Mouse (Mus musculus) midbrain, embryonic 12.5 days (tissue): Measurements from ENCODE around the gene Lbhd2. TPM values are rescaled to one million over a fixed set of nuclear protein-coding genes. Genes with fewer than 3 reads are reported as not detected.

ENCODE experiments used
- ATAC-seq: fragments of 200-750 bp; cut with Nextera tagmentation; 2 replicates; pipeline ENCODE4 v1.8.0; 2017; ENCODE audit warnings: low read depth, moderate TSS enrichment, moderate library complexity; ENCODE audit not compliant: low FRiP score
- H3K27ac ChIP-seq: fragments of 300-500 bp; sonication (generic); replicated peaks from 2 replicates; pipeline ENCODE4 v1.5.1; 2016; ENCODE audit warnings: mild to moderate bottlenecking
- H3K27me3 ChIP-seq: fragments of 300-500 bp; sonication (generic); 2 replicates; pipeline ENCODE4 v1.6.1; 2016; ENCODE audit warnings: mild to moderate bottlenecking
- H3K36me3 ChIP-seq: fragments of 300-500 bp; sonication (generic); 2 replicates; pipeline ENCODE4 v1.6.1; 2016
- H3K4me1 ChIP-seq: fragments of 300-500 bp; sonication (generic); 2 replicates; pipeline ENCODE4 v1.6.1; 2016
- H3K4me2 ChIP-seq: fragments of 300-500 bp; sonication (generic); replicated peaks from 2 replicates; pipeline ENCODE4 v1.6.1; 2016; ENCODE audit warnings: mild to moderate bottlenecking, moderate library complexity
- H3K4me3 ChIP-seq: fragments of 300-500 bp; sonication (generic); 2 replicates; pipeline ENCODE4 v1.5.1; 2016; ENCODE audit warnings: mild to moderate bottlenecking
- H3K9ac ChIP-seq: fragments of 300-500 bp; sonication (generic); replicated peaks from 2 replicates; pipeline ENCODE4 v1.6.1; 2016; ENCODE audit warnings: mild to moderate bottlenecking, moderate library complexity
- H3K9me3 ChIP-seq: fragments of 300-500 bp; sonication (generic); 2 replicates; pipeline ENCODE4 v1.6.1; 2016; ENCODE audit warnings: mild to moderate bottlenecking
- WGBS: fragments of 180-500 bp; shearing (Covaris S2); methylation state at CpG from one replicate; pipeline ENCODE4 v1.1.7; 2016; 5-methylcytosine and 5-hydroxymethylcytosine counted together
- polyA plus RNA-seq: library from polyadenylated mRNA; unstranded; fragments of >200 nt; fragmentation: Nextera tagmentation; extraction: Ambion mirVana; gene quantifications from 2 replicates; pipeline ENCODE4 v1.2.1, GENCODE M21; 2016

Gene Lbhd2
- polyA plus RNA-seq, 1 experiment from 2014 or later, result 0.47 TPM

GRCm38 (mm10) chr12:111377376-111377973, 29.1 kb upstream of the Lbhd2 start, which contains the start of gene Cdc42bpb:
Gene Cdc42bpb (minus strand): TSS chr12:111377718.
- Histone ChIP-seq H3K27me3 (peaks cover 10% of the 10 kb centered on the region), H3K4me3 (peak within 1 kb of the TSS; percentile 98), H3K27ac (peak within 1 kb of the TSS; percentile 91), H3K9me3 (no peaks in the 10 kb centered on the region), H3K36me3 (no peaks in the 10 kb centered on the region), H3K9ac (peak within 1 kb of the TSS; percentile 95), H3K4me1 (peaks cover 29% of the 10 kb centered on the region), H3K4me2 (peak within 1 kb of the TSS; percentile 87)
- ATAC-seq, result peak; percentile 95
- WGBS, result under 1% methylated on average over 42 of the region's 94 CpGs

- peak overlapping the region; percentile 87 for H3K4me2 ChIP-seq
- no peaks in the 10 kb centered on the region for H3K36me3 ChIP-seq
- H3K9me3 ChIP-seq, result no peaks in the 10 kb centered on the region
- peak overlapping the region; percentile 98 for H3K4me3 ChIP-seq
- H3K4me1 ChIP-seq, result peaks cover 29% of the 10 kb centered on the region
- under 1% methylated on average over 32 of the region's 32 CpGs for WGBS
- peaks cover 15% of the 10 kb centered on the region for H3K27me3 ChIP-seq
- ATAC-seq, result peak; percentile 83
- peak overlapping the region; percentile 91 for H3K27ac ChIP-seq
- H3K9ac ChIP-seq, result peak overlapping the region; percentile 95
These were observed 28.6 kb upstream of the Lbhd2 start for GRCm38 (mm10) chr12:111377986-111378490.

- no peak overlapping the region for H3K27ac ChIP-seq
These were observed 27.8 kb upstream of the Lbhd2 start for GRCm38 (mm10) chr12:111378812-111379211.

GRCm38 (mm10) chr12:111385883-111386641, 20.5 kb upstream of the Lbhd2 start:
- H3K9ac ChIP-seq, result no peak overlapping the region
- WGBS, result 87% methylated on average over 13 of the region's 13 CpGs
- H3K4me2 ChIP-seq, result no peak overlapping the region
- no peak overlapping the region for H3K4me3 ChIP-seq
- ATAC-seq, result no peak
- H3K27ac ChIP-seq, result no peak overlapping the region
- H3K4me1 ChIP-seq, result no peaks in the 10 kb centered on the region
- no peaks in the 10 kb centered on the region for H3K36me3 ChIP-seq
- H3K9me3 ChIP-seq, result no peaks in the 10 kb centered on the region
- H3K27me3 ChIP-seq, result peaks cover 15% of the 10 kb centered on the region; the same call in 1 of the 2 replicates

More at GRCm38 (mm10) chr12:111378812-111379211, 27.8 kb upstream of the Lbhd2 start:
- peak overlapping the region; percentile 95 for H3K9ac ChIP-seq
- peaks cover 21% of the 10 kb centered on the region for H3K27me3 ChIP-seq
- ATAC-seq, result no peak
- peaks cover 29% of the 10 kb centered on the region for H3K4me1 ChIP-seq
- H3K9me3 ChIP-seq, result no peaks in the 10 kb centered on the region
- peak overlapping the region; percentile 98 for H3K4me3 ChIP-seq
- no peaks in the 10 kb centered on the region for H3K36me3 ChIP-seq
- H3K4me2 ChIP-seq, result peak overlapping the region; percentile 87
- WGBS, result 75% methylated on average over 12 of the region's 12 CpGs

DNA sequence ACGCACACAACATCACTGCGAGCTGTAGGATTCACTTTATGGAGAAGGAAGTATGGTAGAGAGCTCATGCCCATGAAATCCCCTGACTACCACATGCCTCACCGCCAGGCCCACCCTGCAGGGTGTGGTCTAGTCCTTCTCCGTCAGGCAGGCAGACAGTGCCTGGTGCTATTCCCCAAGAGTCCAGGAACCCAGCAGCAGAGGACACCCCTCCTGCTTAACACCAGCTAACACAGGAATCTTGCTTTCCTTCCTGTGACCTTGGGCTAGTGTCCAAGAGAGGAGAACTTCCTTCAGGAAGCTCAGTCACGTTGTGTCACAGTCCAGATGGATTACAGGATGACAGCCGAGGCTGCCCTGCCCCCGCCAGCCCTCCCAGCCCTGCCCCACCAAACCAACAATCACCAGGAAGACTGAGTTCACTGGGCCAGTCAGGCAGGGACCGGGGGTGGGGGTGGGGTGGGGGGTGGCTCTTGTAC, 19.9 kb upstream of the Lbhd2 start:
- no peak for ATAC-seq
- no peak overlapping the region for H3K4me3 ChIP-seq
- WGBS, result 71% methylated on average over 8 of the region's 8 CpGs
- H3K9me3 ChIP-seq, result no peaks in the 10 kb centered on the region
- no peak overlapping the region for H3K27ac ChIP-seq
- peaks cover 14% of the 10 kb centered on the region; the same call in 1 of the 2 replicates for H3K27me3 ChIP-seq
- no peak overlapping the region for H3K9ac ChIP-seq
- no peaks in the 10 kb centered on the region for H3K36me3 ChIP-seq
- H3K4me2 ChIP-seq, result no peak overlapping the region
- no peaks in the 10 kb centered on the region for H3K4me1 ChIP-seq

DNA sequence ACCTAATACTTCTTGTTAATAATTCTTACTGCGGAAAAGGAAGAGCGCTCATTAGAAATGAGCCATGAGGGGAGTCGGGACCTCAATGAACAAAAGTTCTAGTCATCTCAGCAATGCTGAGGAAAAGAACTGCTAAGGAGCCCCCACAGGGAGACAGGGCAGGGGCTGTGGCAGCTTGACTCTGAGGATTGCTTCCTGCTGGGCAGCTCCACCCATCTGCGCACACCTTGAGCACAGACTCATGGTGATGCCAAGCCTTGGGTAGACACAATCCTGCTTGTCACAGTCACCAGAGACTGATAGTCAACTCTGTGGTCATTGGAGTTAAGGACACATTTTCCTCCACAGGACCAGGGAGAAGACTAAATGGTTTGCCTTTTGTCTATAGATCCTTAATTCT, 19.5 kb upstream of the Lbhd2 start:
- Histone ChIP-seq H3K9me3 (no peaks in the 10 kb centered on the region), H3K9ac (no peak overlapping the region), H3K27me3 (peaks cover 14% of the 10 kb centered on the region; the same call in 1 of the 2 replicates), H3K36me3 (no peaks in the 10 kb centered on the region), H3K4me1 (no peaks in the 10 kb centered on the region), H3K27ac (no peak overlapping the region), H3K4me3 (no peak overlapping the region), H3K4me2 (no peak overlapping the region)
- WGBS, result 91% methylated on average over 4 of the region's 4 CpGs
- no peak for ATAC-seq

GRCm38 (mm10) chr12:111394008-111394407, 12.6 kb upstream of the Lbhd2 start:
- H3K9ac ChIP-seq, result no peak overlapping the region
- no peaks in the 10 kb centered on the region for H3K36me3 ChIP-seq
- ATAC-seq, result no peak
- H3K27me3 ChIP-seq, result 0 out of 2 replicates have a peak, but pooled peaks cover 5% of the 10 kb centered on the region
- H3K9me3 ChIP-seq, result no peaks in the 10 kb centered on the region
- no peak overlapping the region for H3K4me3 ChIP-seq
- WGBS, result 83% methylated on average over 6 of the region's 6 CpGs
- H3K27ac ChIP-seq, result no peak overlapping the region
- no peak overlapping the region for H3K4me2 ChIP-seq
- no peaks in the 10 kb centered on the region for H3K4me1 ChIP-seq

DNA sequence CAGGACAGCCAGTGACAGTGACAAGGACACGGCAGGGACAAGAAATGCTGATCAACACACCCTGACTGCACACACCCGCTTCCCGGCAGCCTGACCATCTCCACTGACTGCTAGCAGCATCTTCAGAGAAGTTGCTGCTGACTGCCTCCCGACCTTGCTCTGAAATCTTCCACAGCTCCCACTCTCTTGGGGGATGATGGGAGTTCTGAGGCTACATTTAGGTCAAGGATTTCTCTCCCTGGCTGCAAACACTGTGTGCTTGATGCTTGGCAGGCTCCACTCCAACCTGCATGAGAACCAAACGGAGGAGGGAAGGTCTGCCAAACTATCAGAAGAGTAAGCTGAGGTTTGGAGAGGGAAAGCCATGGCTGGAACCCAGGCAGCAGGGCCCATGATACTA, 9.6 kb upstream of the Lbhd2 start:
- H3K4me1 ChIP-seq, result no peaks in the 10 kb centered on the region
- peaks cover 13% of the 10 kb centered on the region for H3K27me3 ChIP-seq
- 69% methylated on average over 5 of the region's 5 CpGs for WGBS
- H3K36me3 ChIP-seq, result no peaks in the 10 kb centered on the region
- H3K9ac ChIP-seq, result no peak overlapping the region
- no peak overlapping the region for H3K4me2 ChIP-seq
- no peak for ATAC-seq
- H3K9me3 ChIP-seq, result no peaks in the 10 kb centered on the region
- no peak overlapping the region for H3K4me3 ChIP-seq
- H3K27ac ChIP-seq, result no peak overlapping the region

DNA sequence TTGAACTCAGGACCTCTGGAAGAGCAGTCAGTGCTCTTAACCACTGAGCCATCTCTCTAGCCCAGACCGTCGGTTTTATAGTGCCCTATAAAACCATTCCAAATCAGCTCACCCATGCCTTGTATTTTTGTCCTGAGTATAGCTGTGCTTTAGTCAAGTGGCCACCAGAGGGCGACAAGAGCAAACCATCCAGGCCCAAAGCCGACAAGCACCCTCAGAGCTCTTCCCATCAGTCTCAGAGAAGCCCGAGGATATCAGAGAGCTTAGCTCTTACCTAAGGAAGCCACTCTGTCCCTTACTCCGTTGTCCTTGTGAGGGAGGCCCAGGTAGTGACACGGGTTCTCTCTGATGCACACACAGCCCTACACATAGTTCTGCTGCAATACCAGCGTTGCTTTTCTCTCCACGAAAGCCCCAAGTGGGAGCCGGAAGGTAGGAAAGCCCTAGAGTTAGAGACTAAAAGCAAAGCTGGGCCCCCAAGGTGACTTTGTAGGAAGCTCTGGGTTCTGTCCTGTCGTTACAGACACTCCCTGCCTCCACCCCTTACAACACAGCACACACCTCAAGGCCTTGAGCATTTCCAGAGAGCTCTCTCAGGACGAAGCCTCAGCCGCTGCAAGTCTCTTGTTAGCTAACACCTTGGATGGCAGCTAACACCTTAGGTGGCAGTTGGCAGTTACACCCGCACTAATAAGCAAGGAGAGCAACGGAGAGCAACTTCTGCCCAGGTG, 5.0 kb upstream of the Lbhd2 start:
- no peak for ATAC-seq
- Histone ChIP-seq H3K4me1 (peaks cover 1% of the 10 kb centered on the region; the same call in 1 of the 2 replicates), H3K27me3 (peaks cover 30% of the 10 kb centered on the region), H3K36me3 (no peaks in the 10 kb centered on the region), H3K9ac (no peak overlapping the region), H3K4me3 (no peak overlapping the region), H3K9me3 (no peaks in the 10 kb centered on the region), H3K4me2 (no peak overlapping the region), H3K27ac (no peak overlapping the region)
- WGBS, result 23% methylated on average over 15 of the region's 15 CpGs

GRCm38 (mm10) chr12:111404880-111405279, 1.7 kb upstream of the Lbhd2 start:
- Histone ChIP-seq H3K27ac (no peak overlapping the region), H3K4me1 (peaks cover 16% of the 10 kb centered on the region), H3K27me3 (peaks cover 58% of the 10 kb centered on the region), H3K9ac (no peak overlapping the region), H3K4me3 (no peak overlapping the region), H3K36me3 (no peaks in the 10 kb centered on the region), H3K4me2 (no peak overlapping the region), H3K9me3 (no peaks in the 10 kb centered on the region)
- ATAC-seq, result no peak
- WGBS, result 75% methylated on average over 10 of the region's 10 CpGs

DNA sequence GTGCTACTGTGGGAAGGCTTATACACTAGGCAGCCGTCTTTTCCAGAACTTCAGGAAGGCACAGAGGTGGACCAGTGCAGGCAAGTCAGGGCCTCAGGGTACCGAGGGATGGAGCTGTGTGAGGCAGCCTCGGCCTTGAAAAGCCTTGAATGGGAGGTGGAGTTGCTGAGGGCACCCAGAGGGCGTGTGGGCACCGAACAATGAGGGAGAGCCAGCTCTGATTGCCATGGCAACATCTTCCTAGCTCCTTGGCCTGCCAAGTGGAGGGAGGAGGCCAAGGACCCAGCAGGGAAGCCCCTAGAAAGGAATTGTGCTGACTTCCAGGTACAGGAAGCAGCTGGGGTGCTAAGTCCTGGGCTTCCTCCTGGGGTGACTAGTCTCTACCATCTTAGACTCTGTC, 3.0 kb downstream of the Lbhd2 start:
- Histone ChIP-seq H3K36me3 (no peaks in the 10 kb centered on the region), H3K4me2 (no peak overlapping the region), H3K27ac (no peak overlapping the region), H3K27me3 (peaks cover 64% of the 10 kb centered on the region), H3K9me3 (no peaks in the 10 kb centered on the region), H3K4me3 (no peak overlapping the region), H3K4me1 (peaks cover 25% of the 10 kb centered on the region), H3K9ac (no peak overlapping the region)
- 13% methylated on average over 5 of the region's 5 CpGs for WGBS
- ATAC-seq, result no peak
